Mouse (Mus musculus) embryonic fibroblast, embryonic 13.5 days (primary cell): ENCODE measurements around the gene Cacnb1. TPM values are rescaled to one million over a fixed set of nuclear protein-coding genes. Genes with fewer than 3 reads are reported as not detected.

Source experiments
- H3K27ac ChIP-seq: 2 replicates; pipeline ENCODE4 v1.5.1; 2012; ENCODE audit warnings: low read length, control low read depth, inconsistent platforms; ENCODE audit not compliant: insufficient read depth
- H3K4me1 ChIP-seq: 2 replicates; pipeline ENCODE4 v1.6.1; 2011; ENCODE audit warnings: low read length; ENCODE audit not compliant: control insufficient read depth, insufficient read depth
- H3K4me3 ChIP-seq: 2 replicates; pipeline ENCODE4 v1.5.1; 2011; ENCODE audit warnings: mild to moderate bottlenecking, control low read depth, low read length; ENCODE audit not compliant: insufficient read depth
- CTCF ChIP-seq: IDR thresholded peaks from 2 replicates; pipeline ENCODE4 v1.5.1; 2011; ENCODE audit warnings: mild to moderate bottlenecking, control low read depth, low read length, moderate library complexity, borderline replicate concordance; ENCODE audit not compliant: insufficient read depth
- POLR2A ChIP-seq: IDR thresholded peaks from 2 replicates; pipeline ENCODE4 v1.6.1; 2011; ENCODE audit warnings: low read depth, mild to moderate bottlenecking, control low read depth, low read length, moderate library complexity
- polyA plus RNA-seq: library from polyadenylated mRNA; stranded (reverse); fragments of >200 nt; gene quantifications from 2 replicates; pipeline ENCODE4 v1.2.4, GENCODE M21; 2011; ENCODE audit warnings: low read depth; ENCODE audit not compliant: missing spikeins, insufficient read length

Cacnb1 gene
- polyA plus RNA-seq, 1 experiment: 4.9 TPM

DNA sequence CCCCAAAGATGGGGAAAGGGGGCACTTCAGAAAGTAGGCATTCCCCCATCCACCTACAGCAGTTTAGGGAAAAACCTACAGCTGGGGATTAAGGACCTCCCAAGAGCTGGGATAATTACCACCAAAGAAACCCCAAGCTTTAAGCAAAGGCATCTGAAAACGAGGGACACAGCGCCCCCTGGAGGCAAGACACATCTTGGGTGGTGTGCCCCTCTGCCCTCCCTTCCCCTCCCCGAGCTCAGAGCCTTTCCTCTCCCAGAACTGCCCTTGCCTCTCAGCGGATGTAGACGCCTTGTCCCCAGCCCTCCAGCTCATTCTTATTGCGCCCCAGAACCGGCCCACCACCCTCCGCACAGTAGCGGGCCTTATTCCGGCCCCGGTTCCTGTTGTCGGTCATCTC, 20.2 kb downstream of the Cacnb1 start:
- Histone ChIP-seq H3K4me1 (peaks cover 3% of the 10 kb centered on the region; the same call in 1 of the 2 replicates), H3K4me3 (no peak overlapping the region), H3K27ac (no peak overlapping the region)
- TF ChIP-seq POLR2A (no peak), CTCF (peak; percentile 78)

DNA sequence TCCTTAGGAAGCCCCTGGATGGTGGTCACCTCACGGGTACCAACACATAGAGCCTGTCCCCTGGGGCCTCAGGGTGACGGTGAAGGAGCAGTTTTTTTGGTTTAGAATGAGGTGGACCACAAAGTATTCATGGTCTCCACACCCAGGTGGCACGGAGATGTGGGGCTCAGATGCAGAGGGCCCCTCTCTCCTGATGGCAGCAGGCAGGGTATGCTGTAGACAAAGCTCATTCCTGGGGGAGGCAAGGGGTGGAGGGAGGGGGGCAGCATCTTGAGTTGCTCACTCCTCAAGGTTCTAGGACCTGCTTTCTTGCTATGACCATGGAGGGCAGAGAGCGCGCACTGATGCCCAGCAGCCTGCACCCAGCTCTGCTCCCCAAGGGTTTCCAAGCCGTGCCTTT, 20.8 kb downstream of the Cacnb1 start:
- no peak for TF ChIP-seq POLR2A
- TF ChIP-seq CTCF: no peak
- Histone ChIP-seq H3K4me3 (no peak overlapping the region), H3K4me1 (peaks cover 3% of the 10 kb centered on the region; the same call in 1 of the 2 replicates), H3K27ac (no peak overlapping the region)

DNA sequence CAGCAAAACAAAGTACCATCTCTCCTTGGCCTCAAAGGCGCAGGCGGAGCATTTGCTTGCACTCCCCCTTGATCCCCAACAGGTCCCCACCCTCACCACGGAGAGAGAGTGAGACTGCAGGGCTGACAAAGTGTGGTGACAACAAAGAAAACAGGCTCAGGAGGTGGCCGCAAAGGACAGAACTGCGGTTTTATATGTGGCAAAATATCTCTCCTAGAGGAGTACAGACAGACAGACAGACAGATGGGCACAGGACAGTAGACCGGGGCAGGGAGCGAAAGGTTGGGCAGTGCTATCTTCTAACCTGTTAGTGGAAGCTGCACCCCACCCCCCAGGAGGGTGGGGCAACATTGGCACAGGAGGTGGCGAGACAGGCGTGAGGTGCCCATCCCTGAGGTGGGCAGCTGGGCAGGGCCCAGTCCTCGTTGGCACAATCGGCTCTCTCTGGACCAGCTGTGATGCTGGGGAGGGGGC, 21.4 kb downstream of the Cacnb1 start:
- H3K4me3 ChIP-seq: no peak overlapping the region
- peaks cover 3% of the 10 kb centered on the region; the same call in 1 of the 2 replicates for H3K4me1 ChIP-seq
- TF ChIP-seq POLR2A (no peak), CTCF (no peak)
- no peak overlapping the region for H3K27ac ChIP-seq

DNA sequence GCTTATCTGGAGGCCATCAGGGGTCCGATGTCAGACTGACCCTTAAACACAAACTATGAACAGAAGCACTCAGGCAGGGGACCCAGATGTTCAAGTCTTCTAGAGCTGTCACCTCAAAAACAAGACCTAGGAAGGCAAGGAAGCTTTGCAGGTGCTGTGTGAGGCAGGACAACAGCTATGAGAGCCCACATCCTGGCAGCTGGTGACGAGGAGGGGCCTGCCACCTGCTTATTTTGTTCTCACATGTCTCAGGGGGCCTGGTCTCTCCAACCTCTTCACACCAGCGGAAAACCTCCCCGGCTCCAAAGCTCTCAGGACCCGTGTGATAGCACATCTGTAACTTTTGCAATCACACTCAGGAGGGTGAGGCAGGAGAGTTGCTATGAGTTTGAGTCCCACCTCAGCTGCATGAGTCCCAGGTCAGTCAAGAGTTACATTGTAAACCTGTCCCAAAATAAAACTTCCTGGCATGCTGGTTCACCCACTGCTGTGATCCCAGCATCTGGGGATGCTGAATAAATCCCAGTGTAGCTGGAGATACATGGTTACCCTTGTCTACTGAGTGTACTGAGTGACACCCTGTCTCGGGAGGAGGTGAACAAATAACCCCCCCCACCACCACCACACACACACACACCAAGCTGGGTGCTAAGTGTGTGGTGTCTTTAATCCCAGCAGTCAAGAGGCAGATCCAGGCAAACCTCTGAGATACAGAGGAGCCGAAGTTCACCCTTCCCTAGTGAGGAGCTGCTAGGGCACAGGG, 22.3 kb downstream of the Cacnb1 start:
- Histone ChIP-seq H3K4me3 (no peak overlapping the region), H3K27ac (no peak overlapping the region), H3K4me1 (no peaks in the 10 kb centered on the region; the same call in 1 of the 2 replicates)
- TF ChIP-seq CTCF (no peak), POLR2A (no peak)

DNA sequence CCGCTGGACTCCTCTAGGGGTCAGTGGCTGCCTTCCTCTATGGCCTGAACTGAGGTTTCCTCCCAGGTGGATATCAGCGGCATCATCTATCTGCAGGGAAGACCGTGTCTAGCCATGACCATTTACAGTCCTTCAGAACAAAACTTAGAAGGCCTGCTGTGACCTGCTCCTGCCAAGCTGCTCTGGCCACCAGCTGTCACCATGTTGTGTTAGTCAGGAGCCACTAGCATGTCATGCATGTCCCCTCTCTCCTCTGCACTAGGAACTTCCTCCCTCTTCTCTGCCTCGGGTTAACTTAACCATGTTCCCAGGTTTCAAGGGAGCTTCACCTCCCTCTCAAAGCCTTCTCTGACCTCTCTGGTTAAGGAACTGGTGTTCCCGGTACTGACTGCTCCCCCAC, 23.1 kb downstream of the Cacnb1 start:
- H3K4me1 ChIP-seq: no peaks in the 10 kb centered on the region; the same call in 1 of the 2 replicates

DNA sequence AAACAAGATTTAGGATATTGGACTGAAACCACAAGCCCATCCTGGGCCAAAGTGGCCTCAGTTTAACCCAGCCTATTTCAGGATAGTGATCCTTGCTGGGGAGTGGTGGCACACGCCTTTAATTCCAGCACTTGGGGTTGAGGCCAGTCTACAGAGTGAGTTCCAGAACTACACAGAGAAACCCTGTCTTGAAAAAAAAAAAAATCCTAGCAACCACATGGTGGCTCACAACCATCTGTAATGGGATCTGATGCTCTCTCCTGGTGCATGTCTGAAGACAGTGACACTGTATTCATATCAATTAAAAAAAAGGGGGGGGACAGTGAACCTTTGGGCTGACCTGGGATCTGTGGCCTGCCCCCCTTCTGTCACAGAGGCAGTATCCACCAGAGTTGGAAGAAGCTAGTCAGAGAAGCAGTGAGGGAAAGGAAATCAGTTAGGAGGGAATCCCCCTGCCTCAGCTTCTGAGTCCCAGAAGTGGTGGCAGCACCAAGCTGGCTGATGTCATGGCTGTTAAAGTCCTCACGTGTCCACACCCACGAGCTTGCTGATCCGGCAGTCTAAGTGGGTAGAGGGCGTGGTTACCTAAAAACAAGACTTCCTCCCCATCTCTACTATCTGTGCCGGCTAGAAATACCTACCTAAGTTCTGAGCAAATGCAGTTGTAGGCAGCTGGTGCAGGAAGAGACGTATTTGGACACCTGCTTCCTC, 23.8 kb downstream of the Cacnb1 start:
- Histone ChIP-seq H3K4me1 (no peaks in the 10 kb centered on the region; the same call in 1 of the 2 replicates), H3K27ac (no peak overlapping the region), H3K4me3 (no peak overlapping the region)
- no peak for TF ChIP-seq CTCF
- TF ChIP-seq POLR2A: no peak

More for the DNA sequence above, 23.1 kb downstream of the Cacnb1 start:
- TF ChIP-seq CTCF (no peak), POLR2A (no peak)
- H3K4me3 ChIP-seq: no peak overlapping the region
- H3K27ac ChIP-seq: no peak overlapping the region

DNA sequence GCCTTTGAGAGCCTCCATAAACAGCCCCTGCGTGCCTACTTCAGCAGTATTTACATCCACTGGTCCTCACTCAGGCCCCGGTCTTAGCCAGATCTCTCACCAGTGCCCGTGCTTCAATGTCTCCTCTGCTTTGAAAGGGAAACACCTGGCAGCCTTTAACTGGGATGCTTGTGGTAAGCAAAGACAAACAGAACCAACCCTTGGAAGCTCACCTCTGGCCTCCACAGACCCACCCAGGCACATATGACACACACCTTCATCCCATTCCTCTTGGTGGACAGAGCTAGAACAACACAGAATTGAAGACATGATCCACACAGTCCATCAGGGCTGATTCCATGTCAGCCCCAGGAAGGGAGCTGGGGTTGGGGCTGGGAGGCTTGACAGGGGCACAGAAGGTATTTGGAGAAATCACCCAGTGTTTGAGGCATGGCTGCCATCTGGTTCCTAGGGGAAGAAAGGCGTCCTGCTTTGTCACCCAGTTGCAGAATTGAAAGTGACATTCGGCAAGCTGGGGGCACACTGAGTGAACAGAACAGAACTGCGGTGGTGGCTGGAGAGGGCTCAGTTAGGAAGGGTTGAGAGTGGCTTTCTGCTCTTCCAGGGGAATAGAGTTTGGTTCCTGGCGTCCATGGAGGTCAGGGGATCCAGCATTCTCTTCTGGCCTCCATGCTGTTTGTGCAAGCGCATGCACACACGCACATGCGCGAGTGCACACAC, 24.6 kb downstream of the Cacnb1 start:
- no peak overlapping the region for H3K27ac ChIP-seq
- TF ChIP-seq CTCF (no peak), POLR2A (no peak)
- H3K4me3 ChIP-seq: no peak overlapping the region
- no peaks in the 10 kb centered on the region for H3K4me1 ChIP-seq

DNA sequence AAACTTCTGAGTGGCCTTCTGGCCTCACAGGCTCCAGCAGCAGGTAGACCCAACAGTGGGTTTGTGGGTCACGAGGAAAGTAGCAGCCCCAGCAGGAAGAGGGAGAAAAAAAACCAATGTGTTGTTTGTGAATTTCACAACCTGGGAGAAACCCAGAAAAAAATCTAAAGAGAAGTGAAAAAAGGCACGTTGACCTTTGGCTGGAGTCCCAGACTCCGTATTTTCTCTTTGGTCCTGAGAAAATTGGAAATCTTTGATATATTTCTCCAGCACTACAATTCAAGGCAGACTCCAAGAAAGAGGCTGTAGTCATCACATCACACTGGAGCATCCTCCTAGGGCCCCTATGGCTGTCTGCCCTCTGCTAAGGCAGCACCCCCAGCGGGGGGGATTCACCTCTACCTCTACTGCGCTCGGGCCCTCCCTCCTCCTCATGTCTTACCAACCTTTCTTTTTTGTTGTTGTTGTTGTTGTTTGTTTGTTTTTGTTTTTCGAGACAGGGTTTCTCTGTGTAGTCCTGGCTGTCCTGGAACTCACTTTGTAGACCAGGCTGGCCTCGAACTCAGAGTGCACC, 25.4 kb downstream of the Cacnb1 start:
- H3K27ac ChIP-seq: no peak overlapping the region
- TF ChIP-seq POLR2A: no peak
- no peak for TF ChIP-seq CTCF
- H3K4me1 ChIP-seq: no peaks in the 10 kb centered on the region
- no peak overlapping the region for H3K4me3 ChIP-seq

DNA sequence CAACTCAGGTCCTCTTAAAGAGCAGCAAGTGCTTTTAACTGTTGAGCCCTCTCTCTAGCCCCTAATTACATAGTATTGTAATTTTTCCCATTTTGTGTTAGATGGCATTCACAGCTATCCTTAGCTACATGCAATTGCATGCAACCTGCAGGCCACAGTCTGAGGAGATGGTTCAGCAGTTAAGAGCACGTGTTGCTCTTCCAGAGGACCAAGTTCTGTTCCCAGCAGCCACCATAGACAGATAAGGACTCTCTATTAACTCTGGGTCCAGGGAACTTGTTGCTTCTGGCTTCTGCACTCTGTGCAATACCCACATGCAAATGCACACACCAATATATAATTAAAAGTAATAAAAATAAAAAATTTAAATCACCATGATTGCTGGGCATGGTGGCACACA, 26.1 kb downstream of the Cacnb1 start:
- Histone ChIP-seq H3K4me1 (no peaks in the 10 kb centered on the region), H3K4me3 (no peak overlapping the region), H3K27ac (no peak overlapping the region)
- TF ChIP-seq CTCF: no peak
- no peak for TF ChIP-seq POLR2A
